Mouse (Mus musculus): ENCODE data around the gene Lclat1. TPM values are rescaled to one million over a fixed set of nuclear protein-coding genes. Genes with fewer than 3 reads are reported as not detected.
"Not testable (repeated sequence)": the region's sequence is repeated elsewhere in the genome, so short reads cannot be mapped to it uniquely, and the experiment has no call there.

Gene Lclat1
- polyA plus RNA-seq, 1 experiment: 20.4 TPM

DNA sequence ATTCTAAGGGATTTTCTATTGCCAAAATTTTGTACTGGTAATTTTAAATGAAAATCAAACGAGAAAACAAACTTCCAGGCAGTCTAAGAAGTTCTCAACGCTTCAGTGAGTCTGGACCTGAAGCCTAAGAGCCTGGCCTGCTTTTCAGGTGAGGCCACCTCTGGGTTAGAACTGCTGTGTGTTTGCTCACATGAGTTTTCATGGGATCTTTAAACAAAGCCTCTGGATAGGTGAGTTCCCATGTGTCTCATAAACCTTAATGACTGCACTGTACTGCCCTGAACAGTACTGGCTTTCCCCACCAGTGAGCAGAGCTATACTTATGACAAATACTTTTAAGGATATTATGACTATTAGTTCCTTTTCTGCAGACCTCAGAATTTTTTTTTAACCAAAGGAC is 40.8 kb downstream of the Lclat1 start:
- Histone ChIP-seq H3K79me3 (ENCODE audit: low read depth) (no peaks in the 10 kb centered on the region), H3ac (ENCODE audit: control insufficient read depth, insufficient read length, low read depth) (no peak overlapping the region), H3K79me2 (ENCODE audit: control insufficient read depth, insufficient read depth) (no peaks in the 10 kb centered on the region), H3K27me3 (ENCODE audit: control insufficient read depth, insufficient read depth, insufficient read length) (no peaks in the 10 kb centered on the region), H3K4me3 (ENCODE audit: insufficient read depth, poor library complexity, severe bottlenecking) (no peak overlapping the region), H3K36me3 (ENCODE audit: control insufficient read depth, insufficient read depth) (no peaks in the 10 kb centered on the region)
- TF ChIP-seq FOSL1 (IDR thresholded peaks at IDR 0.05; ENCODE audit: insufficient read depth, low read length, poor library complexity, severe bottlenecking) (no peak), CTCF (IDR thresholded peaks at IDR 0.05; ENCODE audit: control insufficient read depth, insufficient read depth, insufficient read length) (no peak), MYOG (IDR thresholded peaks at IDR 0.05; ENCODE audit: control insufficient read depth, extremely low read depth, insufficient read length) (no peak), MYOD1 (IDR thresholded peaks at IDR 0.05; ENCODE audit: control insufficient read depth, insufficient read length, low read depth) (no peak), MAX (IDR thresholded peaks at IDR 0.05) (no peak), USF1 (IDR thresholded peaks at IDR 0.05; ENCODE audit: low read depth) (no peak), CEBPB (IDR thresholded peaks at IDR 0.05; ENCODE audit: low read depth) (no peak)

DNA sequence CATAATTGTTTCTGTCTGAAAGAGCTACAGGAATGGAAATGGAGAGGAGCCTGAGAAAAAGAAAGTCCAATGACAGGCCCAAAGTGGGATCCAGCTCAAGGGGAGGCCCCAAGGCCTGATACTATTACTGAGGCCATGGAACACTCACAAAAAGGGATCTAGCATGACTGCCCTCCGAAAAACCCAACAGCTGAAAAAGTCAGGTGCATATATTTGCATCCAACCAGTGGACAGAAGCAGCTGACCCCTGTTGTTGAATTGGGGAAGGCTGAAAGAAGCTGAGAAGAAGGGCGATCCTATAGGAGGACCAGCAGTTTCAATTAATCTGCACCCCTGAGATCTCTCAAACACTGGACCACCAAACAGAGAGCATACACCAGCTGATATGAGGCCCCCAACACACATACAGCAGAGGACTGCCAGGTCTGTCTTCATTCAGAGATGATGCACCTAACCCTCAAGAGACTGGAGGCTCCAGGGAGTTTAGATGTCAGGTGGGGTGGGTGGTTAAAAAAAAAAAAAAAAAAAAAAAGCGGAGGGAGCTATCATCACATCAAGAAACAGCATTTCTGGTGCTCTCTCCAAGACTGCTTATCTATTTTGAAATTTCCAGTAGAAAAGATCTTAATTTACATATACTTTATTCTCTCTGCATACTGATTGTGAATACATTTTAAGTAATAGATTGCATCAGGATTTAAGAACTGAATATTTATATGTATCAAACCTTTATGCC is 45.2 kb downstream of the Lclat1 start:
- H3K79me3 ChIP-seq (ENCODE audit: low read depth); H3K4me3 ChIP-seq (ENCODE audit: insufficient read depth, poor library complexity, severe bottlenecking); H3K79me2 ChIP-seq (ENCODE audit: control insufficient read depth, insufficient read depth); H3K27me3 ChIP-seq (ENCODE audit: control insufficient read depth, insufficient read depth, insufficient read length); H3K36me3 ChIP-seq (ENCODE audit: control insufficient read depth, insufficient read depth); H3ac ChIP-seq (ENCODE audit: control insufficient read depth, insufficient read length, low read depth): not testable (repeated sequence)

DNA sequence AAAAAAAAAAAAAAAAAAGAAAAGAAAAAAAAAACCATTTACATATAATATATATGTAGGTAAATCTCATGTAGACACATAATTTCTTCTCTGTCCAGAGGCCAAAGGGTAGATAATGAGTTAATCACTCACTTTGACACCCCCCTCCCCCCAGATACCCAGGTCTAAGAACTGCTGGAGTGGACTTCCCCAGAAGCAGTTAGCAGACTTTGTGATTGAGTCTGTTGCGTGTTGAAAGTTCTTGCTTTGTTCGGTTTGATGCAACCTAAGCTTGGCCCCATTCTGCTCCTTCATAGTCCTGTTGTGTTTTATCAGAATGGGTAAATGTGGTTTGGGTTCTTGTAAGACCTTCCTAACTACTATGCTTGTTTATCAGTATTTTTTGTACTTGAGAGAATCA is 45.9 kb downstream of the Lclat1 start:
- Histone ChIP-seq H3K4me3 (ENCODE audit: insufficient read depth, poor library complexity, severe bottlenecking) (no peak overlapping the region), H3K79me2 (ENCODE audit: control insufficient read depth, insufficient read depth) (no peaks in the 10 kb centered on the region), H3K79me3 (ENCODE audit: low read depth) (no peaks in the 10 kb centered on the region), H3K36me3 (ENCODE audit: control insufficient read depth, insufficient read depth) (no peaks in the 10 kb centered on the region), H3ac (ENCODE audit: control insufficient read depth, insufficient read length, low read depth) (no peak overlapping the region), H3K27me3 (ENCODE audit: control insufficient read depth, insufficient read depth, insufficient read length) (no peaks in the 10 kb centered on the region)
- TF ChIP-seq CTCF (IDR thresholded peaks at IDR 0.05; ENCODE audit: control insufficient read depth, insufficient read depth, insufficient read length): no peak
- no peak for TF ChIP-seq USF1 (IDR thresholded peaks at IDR 0.05; ENCODE audit: low read depth)
- TF ChIP-seq FOSL1 (IDR thresholded peaks at IDR 0.05; ENCODE audit: insufficient read depth, low read length, poor library complexity, severe bottlenecking): no peak
- TF ChIP-seq MYOG (IDR thresholded peaks at IDR 0.05; ENCODE audit: control insufficient read depth, extremely low read depth, insufficient read length): no peak
- no peak for TF ChIP-seq MAX (IDR thresholded peaks at IDR 0.05)
- no peak for TF ChIP-seq CEBPB (IDR thresholded peaks at IDR 0.05; ENCODE audit: low read depth)
- TF ChIP-seq MYOD1 (IDR thresholded peaks at IDR 0.05; ENCODE audit: control insufficient read depth, insufficient read length, low read depth): no peak

DNA sequence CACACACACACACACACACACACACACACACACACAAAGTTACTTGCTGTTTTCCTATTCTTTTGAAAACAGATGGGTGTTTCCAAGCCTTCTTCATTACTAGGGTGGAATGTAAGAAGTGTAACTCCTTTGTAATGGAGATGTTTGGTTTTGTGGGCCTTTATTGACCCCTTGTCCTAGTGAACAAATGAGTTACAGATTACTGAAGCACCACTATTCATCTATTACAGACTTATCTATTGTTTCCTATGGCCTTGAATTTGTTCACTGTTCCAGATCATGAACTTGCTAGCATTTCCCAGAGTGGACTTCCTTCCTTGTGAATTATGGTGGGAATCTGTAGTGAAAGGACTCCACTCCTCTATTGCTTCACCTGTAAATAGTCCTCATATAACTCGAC is 48.8 kb downstream of the Lclat1 start:
- no peak for TF ChIP-seq MYOG (IDR thresholded peaks at IDR 0.05; ENCODE audit: control insufficient read depth, extremely low read depth, insufficient read length)
- no peak for TF ChIP-seq MYOD1 (IDR thresholded peaks at IDR 0.05; ENCODE audit: control insufficient read depth, insufficient read length, low read depth)
- TF ChIP-seq USF1 (IDR thresholded peaks at IDR 0.05; ENCODE audit: low read depth): no peak
- TF ChIP-seq CEBPB (IDR thresholded peaks at IDR 0.05; ENCODE audit: low read depth): no peak
- H3K36me3 ChIP-seq (ENCODE audit: control insufficient read depth, insufficient read depth): no peaks in the 10 kb centered on the region
- no peak overlapping the region for H3K4me3 ChIP-seq (ENCODE audit: insufficient read depth, poor library complexity, severe bottlenecking)
- H3K79me3 ChIP-seq (ENCODE audit: low read depth): no peaks in the 10 kb centered on the region
- H3ac ChIP-seq (ENCODE audit: control insufficient read depth, insufficient read length, low read depth): no peak overlapping the region
- H3K79me2 ChIP-seq (ENCODE audit: control insufficient read depth, insufficient read depth): no peaks in the 10 kb centered on the region
- H3K27me3 ChIP-seq (ENCODE audit: control insufficient read depth, insufficient read depth, insufficient read length): no peaks in the 10 kb centered on the region

DNA sequence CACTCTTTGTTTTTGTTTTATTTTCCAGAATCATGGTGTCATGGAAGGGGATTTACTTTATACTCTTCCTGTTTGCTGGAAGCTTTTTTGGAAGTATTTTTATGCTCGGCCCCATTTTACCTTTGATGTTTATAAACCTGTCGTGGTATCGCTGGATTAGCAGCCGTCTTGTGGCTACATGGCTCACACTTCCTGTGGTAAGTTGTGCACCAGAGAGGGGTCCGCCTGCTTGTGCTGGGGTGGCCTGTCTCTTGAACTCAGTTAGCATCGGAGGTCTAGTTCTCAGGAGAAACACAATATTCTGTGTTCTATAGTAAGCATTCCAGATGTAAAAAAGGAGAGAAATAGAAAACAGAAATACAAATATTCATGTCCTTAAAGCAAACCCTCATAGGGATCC is 54.0 kb downstream of the Lclat1 start:
- H3K36me3 ChIP-seq (ENCODE audit: control insufficient read depth, insufficient read depth): no peaks in the 10 kb centered on the region

DNA sequence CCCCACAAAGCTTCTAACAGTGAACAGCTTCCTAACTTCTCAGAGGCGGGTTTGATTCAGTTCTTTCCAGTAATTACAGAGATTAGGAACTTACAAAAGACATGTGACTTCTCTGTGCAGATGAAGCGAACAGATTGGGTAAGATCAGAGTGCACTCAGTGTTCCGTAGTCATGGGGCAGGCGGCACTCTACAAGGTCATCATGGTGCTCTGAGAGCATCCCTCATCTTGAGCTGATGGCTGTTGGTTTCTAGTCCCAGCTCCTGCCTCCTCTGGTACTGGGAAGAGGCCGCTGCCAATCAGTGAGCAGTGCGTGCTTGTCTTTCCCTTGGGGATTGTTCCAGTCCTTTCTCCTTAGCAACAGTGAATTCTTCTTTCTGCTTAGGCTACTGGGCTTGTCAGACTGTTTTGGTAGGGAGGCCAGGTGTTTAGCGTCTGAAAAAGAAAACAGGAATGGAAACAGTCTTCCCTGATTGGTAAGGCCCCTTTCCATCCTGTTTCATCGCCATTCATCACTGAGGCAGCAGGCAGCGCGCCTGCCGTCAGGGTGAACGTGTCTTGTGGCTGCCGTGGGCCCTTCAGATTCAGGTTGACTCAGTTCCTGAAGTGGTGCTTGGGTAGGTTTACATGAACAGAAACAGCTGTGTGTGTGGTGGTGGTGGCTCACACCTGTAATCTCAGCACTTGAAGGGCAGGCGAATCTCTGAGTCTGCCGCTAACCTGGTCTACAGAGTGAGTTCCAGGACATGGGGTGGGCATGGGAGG is 54.8 kb downstream of the Lclat1 start:
- Histone ChIP-seq H3K27me3 (ENCODE audit: control insufficient read depth, insufficient read depth, insufficient read length) (no peaks in the 10 kb centered on the region), H3K4me3 (ENCODE audit: insufficient read depth, poor library complexity, severe bottlenecking) (no peak overlapping the region)
- TF ChIP-seq USF1 (IDR thresholded peaks at IDR 0.05; ENCODE audit: low read depth) (no peak), MYOD1 (IDR thresholded peaks at IDR 0.05; ENCODE audit: control insufficient read depth, insufficient read length, low read depth) (no peak), FOSL1 (IDR thresholded peaks at IDR 0.05; ENCODE audit: insufficient read depth, low read length, poor library complexity, severe bottlenecking) (no peak), CEBPB (IDR thresholded peaks at IDR 0.05; ENCODE audit: low read depth) (no peak), MYOG (IDR thresholded peaks at IDR 0.05; ENCODE audit: control insufficient read depth, extremely low read depth, insufficient read length) (no peak), CTCF (IDR thresholded peaks at IDR 0.05; ENCODE audit: control insufficient read depth, insufficient read depth, insufficient read length) (no peak)

More for the DNA sequence above, 54.0 kb downstream of the Lclat1 start:
- no peaks in the 10 kb centered on the region for H3K79me2 ChIP-seq (ENCODE audit: control insufficient read depth, insufficient read depth)
- TF ChIP-seq FOSL1 (IDR thresholded peaks at IDR 0.05; ENCODE audit: insufficient read depth, low read length, poor library complexity, severe bottlenecking): no peak
- TF ChIP-seq MYOD1 (IDR thresholded peaks at IDR 0.05; ENCODE audit: control insufficient read depth, insufficient read length, low read depth): no peak
- no peak for TF ChIP-seq CEBPB (IDR thresholded peaks at IDR 0.05; ENCODE audit: low read depth)
- TF ChIP-seq CTCF (IDR thresholded peaks at IDR 0.05; ENCODE audit: control insufficient read depth, insufficient read depth, insufficient read length): no peak
- no peaks in the 10 kb centered on the region for H3K79me3 ChIP-seq (ENCODE audit: low read depth)
- no peak overlapping the region for H3ac ChIP-seq (ENCODE audit: control insufficient read depth, insufficient read length, low read depth)
- H3K27me3 ChIP-seq (ENCODE audit: control insufficient read depth, insufficient read depth, insufficient read length): no peaks in the 10 kb centered on the region
- H3K4me3 ChIP-seq (ENCODE audit: insufficient read depth, poor library complexity, severe bottlenecking): no peak overlapping the region

More for the DNA sequence above, 54.8 kb downstream of the Lclat1 start:
- Histone ChIP-seq H3K79me3 (ENCODE audit: low read depth) (no peaks in the 10 kb centered on the region), H3ac (ENCODE audit: control insufficient read depth, insufficient read length, low read depth) (no peak overlapping the region), H3K36me3 (ENCODE audit: control insufficient read depth, insufficient read depth) (no peaks in the 10 kb centered on the region), H3K79me2 (ENCODE audit: control insufficient read depth, insufficient read depth) (no peaks in the 10 kb centered on the region)

Measured in C2C12 (cell line).